Comparison of ENCODE assay signal across 8 mouse cellular contexts in genomic region chr13:48261341-48262221, GRCm38 (mm10). TPM values are rescaled to one million over a fixed set of nuclear protein-coding genes. Genes with fewer than 3 reads are reported as not detected.
DNase-seq lines count a peak whose midpoint lies in the region; ATAC-seq and TF ChIP-seq lines count a peak whose summit lies in the region.

No protein-coding gene starts in this region.

- peak overlapping the region; percentile 100 for H3K9ac ChIP-seq in forebrain, embryonic 13.5 days
- peak overlapping the region; percentile 66 for H3K9ac ChIP-seq in heart, postnatal 0 days (replicated peaks; ENCODE audit: low read depth, low read length)
- peak overlapping the region; percentile 37 for H3K9ac ChIP-seq in liver, embryonic 16.5 days (ENCODE audit: low read depth, low read length)

- no peaks in the 10 kb centered on the region for H3K9me3 ChIP-seq in forebrain, embryonic 13.5 days (replicated peaks)
- no peaks in the 10 kb centered on the region for H3K9me3 ChIP-seq in heart, postnatal 0 days (replicated peaks; ENCODE audit: control insufficient read depth, low read length)
- H3K9me3 ChIP-seq in liver, embryonic 16.5 days (replicated peaks; ENCODE audit: control insufficient read depth, low read length): no peaks in the 10 kb centered on the region

- peak; percentile 46 for DNase-seq in ES-CJ7 (ENCODE audit: low read depth, low spot score)
- DNase-seq in brain, embryonic 14.5 days (ENCODE audit: low read depth): peak; percentile 72
- peak; percentile 32 for DNase-seq in heart, postnatal 0 days (ENCODE audit: low spot score)
- DNase-seq in kidney, postnatal 4 days: peak; percentile 70 to 81
- peak; percentile 55 for DNase-seq in yolk sac, embryonic 10.5 days (ENCODE audit: low spot score)

- peak; percentile 46 for ATAC-seq in forebrain, embryonic 13.5 days
- ATAC-seq in heart, postnatal 0 days (ENCODE audit: insufficient read depth, low read depth): peak; percentile 44
- no peak for ATAC-seq in liver, embryonic 16.5 days (ENCODE audit: low read depth)

- no peaks in the 10 kb centered on the region for H3K36me3 ChIP-seq in forebrain, embryonic 13.5 days (ENCODE audit: poor library complexity, severe bottlenecking)
- no peaks in the 10 kb centered on the region for H3K36me3 ChIP-seq in heart, postnatal 0 days (replicated peaks; ENCODE audit: control insufficient read depth, insufficient read depth, low read length)
- H3K36me3 ChIP-seq in liver, embryonic 16.5 days (ENCODE audit: control insufficient read depth, insufficient read depth): no peaks in the 10 kb centered on the region

- peak overlapping the region; percentile 98 for H3K27ac ChIP-seq in forebrain, embryonic 13.5 days
- H3K27ac ChIP-seq in heart, postnatal 0 days (ENCODE audit: low read depth): peak overlapping the region; percentile 76
- no peak overlapping the region for H3K27ac ChIP-seq in liver, embryonic 16.5 days (ENCODE audit: low read length)
- 0 out of 2 replicates have a peak overlapping the region, but pooled peaks have one; percentile 3 for H3K27ac ChIP-seq in olfactory bulb, adult 2 months (ENCODE audit: insufficient read depth, low read depth, low read length)

- TF ChIP-seq EP300 in heart, postnatal 0 days (IDR thresholded peaks at IDR 0.05; ENCODE audit: low read depth): no peak

- peaks cover 43% of the 10 kb centered on the region for H3K4me1 ChIP-seq in forebrain, embryonic 13.5 days
- H3K4me1 ChIP-seq in heart, postnatal 0 days (ENCODE audit: control insufficient read depth, insufficient read depth): 0 out of 2 replicates have a peak, but pooled peaks cover 6% of the 10 kb centered on the region
- no peaks in the 10 kb centered on the region for H3K4me1 ChIP-seq in liver, embryonic 16.5 days (ENCODE audit: control insufficient read depth, low read depth, low read length)
- H3K4me1 ChIP-seq in olfactory bulb, adult 2 months (ENCODE audit: control insufficient read depth, insufficient read depth, low read length): peaks cover 15% of the 10 kb centered on the region

- H3K4me2 ChIP-seq in forebrain, embryonic 13.5 days: peak overlapping the region; percentile 75
- peak overlapping the region; percentile 80 for H3K4me2 ChIP-seq in heart, postnatal 0 days (ENCODE audit: low read depth, low read length)
- peak overlapping the region; percentile 68 for H3K4me2 ChIP-seq in liver, embryonic 16.5 days (ENCODE audit: low read depth, low read length)

- peak overlapping the region; percentile 96 for H3K4me3 ChIP-seq in forebrain, embryonic 13.5 days
- peak overlapping the region; percentile 70 for H3K4me3 ChIP-seq in heart, postnatal 0 days (ENCODE audit: low read depth, low read length)
- H3K4me3 ChIP-seq in liver, embryonic 16.5 days (ENCODE audit: low read depth, low read length): peak overlapping the region; percentile 53
- peak overlapping the region; percentile 47 for H3K4me3 ChIP-seq in olfactory bulb, adult 2 months (ENCODE audit: insufficient read depth, low read depth, low read length)

- 0 out of 2 replicates have a peak, but pooled peaks have one; percentile 18 for TF ChIP-seq POLR2A in brain, embryonic 14.5 days (IDR thresholded peaks at IDR 0.05; ENCODE audit: borderline replicate concordance, extremely low read depth, insufficient read depth, insufficient read length, poor library complexity, severe bottlenecking)
- no peak for TF ChIP-seq POLR2A in olfactory bulb, adult 2 months (IDR thresholded peaks at IDR 0.05; ENCODE audit: insufficient read depth, low read depth, low read length)

- WGBS in forebrain, embryonic 13.5 days: under 1% methylated on average over 86 of the region's 98 CpGs
- under 1% methylated on average over 92 of the region's 98 CpGs for WGBS in heart, postnatal 0 days
- under 1% methylated on average over 98 of the region's 98 CpGs for WGBS in liver, embryonic 16.5 days (ENCODE audit: insufficient replicate concordance)
- WGBS in olfactory bulb, adult 2 months: under 1% methylated on average over 98 of the region's 98 CpGs

- H3K27me3 ChIP-seq in forebrain, embryonic 13.5 days: no peaks in the 10 kb centered on the region
- H3K27me3 ChIP-seq in heart, postnatal 0 days (ENCODE audit: control insufficient read depth, insufficient read depth, low read length): peaks cover 17% of the 10 kb centered on the region
- peaks cover 44% of the 10 kb centered on the region for H3K27me3 ChIP-seq in liver, embryonic 16.5 days (ENCODE audit: control insufficient read depth, insufficient read depth, low read depth, low read length)

- TF ChIP-seq CTCF in brain, embryonic 14.5 days (IDR thresholded peaks at IDR 0.05; ENCODE audit: borderline replicate concordance, extremely low read depth, insufficient read depth, insufficient read length): no peak
- no peak for TF ChIP-seq CTCF in heart, postnatal 0 days (IDR thresholded peaks at IDR 0.05; ENCODE audit: low read depth)
- no peak for TF ChIP-seq CTCF in olfactory bulb, adult 2 months (IDR thresholded peaks at IDR 0.05; ENCODE audit: insufficient read depth, low read depth, low read length)

RNA-seq across cellular contexts. Expression of gene Id4, which starts 0.6 kb away (rescaled TPM):
- polyA plus RNA-seq in brain, embryonic 14.5 days (2012; rRNA removed): 122 and 123 TPM in 2 replicates
- 83.4 and 133 TPM in 2 replicates for polyA plus RNA-seq in forebrain, embryonic 13.5 days (2015; fragmentation: Nextera tagmentation; extraction: Ambion mirVana)
- 1.9 and 3.5 TPM in 2 replicates for total RNA-seq in heart, postnatal 0 days (2014; rRNA removed; ENCODE audit: low replicate concordance)
- 1.3 and 1.4 TPM in 2 replicates for polyA plus RNA-seq in heart, postnatal 0 days (2015; fragmentation: Nextera tagmentation; extraction: Ambion mirVana)
- polyA plus RNA-seq in liver, embryonic 16.5 days (2015; fragmentation: Nextera tagmentation; extraction: Ambion mirVana): 0.07 TPM in 2 replicates
- polyA plus RNA-seq in olfactory bulb, adult 2 months (2012; ENCODE audit: insufficient read depth, insufficient read length, low replicate concordance, missing spikeins): 105 TPM in 1 of 2 replicates, not detected in the other

Comparison
In these comparisons a context has a peak if more than half of its experiments do, and no peak if none do; other contexts are left out.
1. H3K9ac ChIP-seq: peak in every context shown above with its lines; median percentile 100 in forebrain, embryonic 13.5 days; 66 in heart, postnatal 0 days; 37 in liver, embryonic 16.5 days.